ENCODE assay signal across 10 mouse cellular contexts in genomic region chr8:96370500-96370899, GRCm38 (mm10).
"Had no signal": no experiment of that assay in that cellular context is flagged by ENCODE, and none has a peak within 500 bp of the region (broad histone marks: within the 10 kb centered on the region; RNA-seq: fewer than 3 reads in every experiment).

No protein-coding gene starts in this region.

- H3K27me3 ChIP-seq: limb, embryonic 12.5 days; liver, embryonic 13.5 days; stomach, embryonic 15.5 days had no signal

- H3K4me2 ChIP-seq: limb, embryonic 12.5 days; liver, embryonic 13.5 days; stomach, embryonic 15.5 days had no signal

- H3K4me1 ChIP-seq: limb, embryonic 12.5 days; liver, embryonic 13.5 days; stomach, embryonic 15.5 days had no signal

- ATAC-seq: intestine, embryonic 16.5 days; liver, postnatal 0 days had no signal

- H3K36me3 ChIP-seq: limb, embryonic 12.5 days; liver, embryonic 13.5 days; stomach, embryonic 15.5 days had no signal

- H3K9me3 ChIP-seq: limb, embryonic 12.5 days; liver, embryonic 13.5 days; stomach, embryonic 15.5 days had no signal

- DNase-seq: kidney, adult 8-10 months; kidney, postnatal 25 days; liver; liver, embryonic 13.5 days; liver, postnatal 0 days; right cerebral cortex, postnatal 14 days; thymus, postnatal 36 days had no signal

- H3K27ac ChIP-seq: limb, embryonic 12.5 days; liver, embryonic 13.5 days; stomach, embryonic 15.5 days had no signal

- H3K4me3 ChIP-seq: limb, embryonic 12.5 days; liver, embryonic 13.5 days; stomach, embryonic 15.5 days had no signal

- H3K9ac ChIP-seq: limb, embryonic 12.5 days; liver, embryonic 13.5 days; liver, postnatal 0 days; stomach, embryonic 15.5 days had no signal
